Mouse (Mus musculus): Measurements from ENCODE around the gene Hnf1b. TPM values are rescaled to one million over a fixed set of nuclear protein-coding genes. Genes with fewer than 3 reads are reported as not detected.

The Hnf1b gene
- total RNA-seq, 2 experiments from 2014 or later: 0.23 to 0.31 TPM

DNA sequence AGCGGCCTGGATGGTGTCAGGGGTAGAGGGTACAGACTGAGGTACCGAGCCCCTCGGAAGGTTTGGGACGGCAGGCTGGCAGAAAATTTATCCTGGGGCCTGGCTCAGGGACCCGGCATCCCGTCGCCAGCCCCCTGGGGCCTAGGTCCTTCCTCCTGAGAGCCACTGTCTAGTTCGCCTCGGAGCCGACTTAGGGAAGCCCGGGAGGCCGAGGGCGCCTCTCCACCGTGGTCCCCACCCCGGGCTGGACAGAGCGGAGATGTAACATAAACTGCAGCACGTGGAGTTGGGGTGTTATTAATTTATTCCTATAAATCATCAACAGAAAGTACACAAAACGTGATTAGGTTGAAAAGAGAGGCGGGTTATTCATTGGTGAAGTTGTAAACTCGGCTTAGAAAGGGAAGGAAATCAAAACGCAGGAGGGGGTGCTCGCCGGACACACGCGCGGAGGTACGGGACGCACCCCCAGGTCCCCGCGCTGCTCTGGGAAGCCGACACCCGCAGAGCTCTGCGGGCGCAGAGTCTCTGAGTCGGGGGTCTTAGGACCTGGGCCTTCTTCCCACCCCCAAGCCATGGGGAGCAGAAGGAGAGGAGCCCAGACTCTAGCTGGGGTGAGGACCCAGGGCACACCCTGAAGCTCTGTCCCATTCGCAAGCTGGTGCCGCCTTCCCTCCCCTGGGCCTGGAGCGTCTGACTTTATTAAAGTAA lies 2.8 kb downstream of the Hnf1b start:
- peak in 1 of 2 experiments; percentile 19 for DNase-seq (ENCODE audit: low spot score in 2 of 2)

DNA sequence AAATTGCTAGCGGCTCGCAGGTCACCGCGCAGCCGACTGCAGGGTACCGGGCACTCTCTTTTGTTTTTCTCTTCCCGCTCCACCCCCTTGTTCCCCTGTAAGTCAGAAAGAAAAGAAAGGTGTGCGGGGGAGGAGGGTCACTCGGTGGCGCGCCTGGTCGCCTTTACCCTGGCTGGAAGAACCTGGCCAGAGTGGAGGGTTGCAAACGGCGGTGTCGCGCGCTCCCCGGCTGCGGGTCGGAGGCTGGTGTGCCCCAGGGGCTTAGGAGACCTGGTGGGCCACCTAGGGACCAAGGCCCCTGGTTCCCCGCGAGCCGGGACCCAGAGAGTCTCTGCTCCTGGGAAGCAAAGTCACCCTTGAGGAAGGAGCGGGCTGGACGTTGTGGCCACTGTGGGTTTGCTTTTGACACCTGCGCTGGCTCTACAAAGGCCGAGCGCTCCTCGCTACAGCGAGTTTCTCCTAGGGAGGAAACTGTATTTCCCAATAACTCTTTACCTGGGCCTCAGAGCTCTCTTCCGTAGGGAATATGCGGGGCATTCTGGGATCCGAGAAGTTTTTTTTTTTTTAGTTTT lies 3.4 kb downstream of the Hnf1b start:
- no peak for DNase-seq (ENCODE audit: low spot score in 2 of 2)

DNA sequence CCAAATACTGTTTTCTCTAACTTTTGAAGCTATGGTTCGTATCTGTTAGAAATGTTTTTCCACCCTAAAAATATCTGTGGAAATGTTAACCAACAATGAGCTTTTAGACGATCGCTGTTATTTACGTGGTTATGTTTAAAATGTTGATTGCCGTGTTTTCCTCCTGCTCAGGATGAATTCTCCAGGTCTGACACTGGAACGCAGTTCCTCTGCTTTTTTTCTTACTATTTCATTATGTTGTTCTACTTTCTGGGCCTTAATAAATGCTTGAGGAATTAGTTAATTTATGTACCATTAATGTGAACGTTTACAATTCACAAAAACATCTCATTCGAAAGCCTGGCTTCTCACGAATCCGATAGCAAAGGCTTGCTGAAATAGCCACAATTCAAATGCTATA lies 4.2 kb downstream of the Hnf1b start:
- no peak for DNase-seq (ENCODE audit: low spot score in 2 of 2)

DNA sequence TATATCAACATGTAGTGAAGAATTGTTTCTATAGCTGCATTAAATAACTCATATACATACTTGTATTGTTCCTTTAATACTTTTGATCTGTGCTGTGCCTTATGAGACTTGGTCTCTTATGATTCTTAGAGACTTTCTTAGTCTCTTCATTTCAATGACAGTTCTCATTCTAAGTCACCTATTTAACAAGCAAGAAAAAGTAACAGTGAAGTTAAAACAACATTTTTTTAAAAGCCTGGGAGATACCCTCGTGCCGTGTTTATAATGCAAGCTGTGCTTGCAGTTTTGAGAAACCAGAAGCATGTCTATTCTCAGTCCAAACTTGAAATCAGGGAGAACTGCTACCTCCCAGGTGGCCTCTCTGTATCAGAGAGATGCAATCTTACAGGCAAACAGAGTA lies 4.8 kb downstream of the Hnf1b start:
- DNase-seq (ENCODE audit: low spot score in 2 of 2): no peak

DNA sequence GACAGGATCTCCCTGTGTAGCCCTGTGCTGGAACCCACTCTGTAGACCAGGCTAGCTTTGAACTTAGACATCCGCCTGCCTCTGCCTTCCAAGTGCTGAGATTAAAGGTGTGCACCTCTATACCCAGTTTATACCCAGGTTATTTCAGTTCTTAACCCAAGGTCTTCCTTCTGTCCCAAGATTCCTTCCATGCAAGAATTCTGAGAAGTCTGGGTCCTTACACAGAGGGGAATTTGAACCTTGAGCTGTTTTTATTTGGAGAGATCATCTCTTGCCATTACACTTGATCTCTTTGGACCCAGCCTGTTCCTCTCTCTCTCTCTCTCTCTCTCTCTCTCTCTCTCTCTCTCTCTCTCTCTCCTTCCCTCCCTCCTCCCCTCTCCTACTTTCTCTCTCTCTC lies 7.4 kb downstream of the Hnf1b start:
- DNase-seq (ENCODE audit: low spot score in 2 of 2): no peak

DNA sequence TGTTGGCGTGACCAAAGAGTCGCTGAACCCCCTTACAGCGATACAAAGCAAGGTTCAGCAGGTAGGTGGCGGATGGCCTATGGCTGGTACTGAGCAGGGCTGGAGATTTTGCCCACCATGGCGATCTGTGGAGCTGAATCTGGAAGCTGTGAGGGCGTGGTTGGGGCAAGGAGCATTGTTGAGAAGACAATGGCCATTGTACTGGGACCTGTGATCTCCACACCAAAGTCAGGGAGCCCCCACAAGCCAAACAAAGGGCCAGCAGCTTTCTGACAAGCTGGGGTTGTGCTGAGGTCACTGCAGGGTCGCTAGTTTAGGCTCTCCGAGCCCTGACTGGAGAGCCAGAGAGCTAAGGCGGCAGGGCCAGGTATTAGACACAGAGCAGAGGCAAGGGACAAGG lies 15.4 kb downstream of the Hnf1b start:
- DNase-seq (ENCODE audit: low spot score in 2 of 2): no peak

DNA sequence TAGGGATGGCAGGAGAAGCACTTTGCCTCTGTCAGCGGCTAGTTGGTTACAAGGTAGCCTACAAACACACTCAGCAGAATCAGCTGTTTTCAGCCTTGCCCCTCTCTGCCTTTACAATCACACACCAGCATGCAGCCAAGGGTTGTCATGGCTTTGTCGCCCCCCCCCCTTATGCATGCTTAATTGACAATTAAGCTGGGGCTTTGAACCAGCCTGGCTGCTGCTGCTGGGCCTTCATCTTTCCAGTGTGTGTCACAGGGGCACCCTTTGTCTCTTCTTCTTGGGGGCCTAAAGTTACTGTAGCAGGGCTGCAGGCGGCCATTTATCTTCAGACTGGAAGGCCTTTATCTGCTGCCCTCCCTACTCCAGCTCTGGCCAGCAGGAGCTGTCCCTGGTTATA lies 17.7 kb downstream of the Hnf1b start:
- no peak for DNase-seq (ENCODE audit: low spot score in 2 of 2)

DNA sequence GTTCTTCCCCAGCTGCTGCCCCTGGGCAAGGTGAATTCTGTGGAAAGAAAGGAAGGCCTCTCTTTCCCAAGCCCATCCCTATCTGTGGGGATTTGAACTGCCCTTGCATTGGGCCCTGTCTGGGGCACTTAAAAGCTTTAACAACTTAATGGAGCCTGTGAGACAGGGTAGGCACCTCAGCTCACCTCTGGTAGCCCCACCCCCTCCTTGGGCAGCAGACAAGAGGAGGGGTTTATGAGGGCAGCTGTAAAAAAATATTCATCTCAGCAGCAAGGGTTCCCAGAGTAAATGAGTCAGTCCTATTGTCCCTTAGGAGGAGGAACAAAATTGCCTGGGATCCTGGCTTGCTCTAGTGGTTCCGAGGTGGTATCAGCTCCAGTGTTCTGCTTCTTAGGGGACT lies 19.3 kb downstream of the Hnf1b start:
- no peak for DNase-seq (ENCODE audit: low spot score in 2 of 2)

DNA sequence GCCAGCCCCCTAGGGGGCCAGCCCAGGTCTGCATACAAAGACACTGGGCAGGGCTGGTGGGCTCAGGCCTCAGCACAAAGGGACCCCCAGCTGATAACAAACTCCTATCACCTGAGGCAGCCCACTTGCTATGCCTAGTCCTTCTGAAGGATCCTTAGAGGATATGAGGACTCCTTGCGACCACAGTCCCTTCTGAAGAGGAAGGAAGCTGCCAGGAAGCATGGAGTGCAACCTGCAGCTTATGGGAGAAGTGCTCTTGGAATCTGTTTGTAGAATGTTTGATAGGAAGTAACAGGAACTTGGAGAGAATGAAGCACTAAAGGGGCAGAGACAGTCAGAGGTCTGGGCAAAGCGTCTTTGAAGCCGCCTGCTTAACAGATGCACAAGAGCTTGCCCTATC lies 19.8 kb downstream of the Hnf1b start:
- no peak for DNase-seq (ENCODE audit: low spot score in 2 of 2)

DNA sequence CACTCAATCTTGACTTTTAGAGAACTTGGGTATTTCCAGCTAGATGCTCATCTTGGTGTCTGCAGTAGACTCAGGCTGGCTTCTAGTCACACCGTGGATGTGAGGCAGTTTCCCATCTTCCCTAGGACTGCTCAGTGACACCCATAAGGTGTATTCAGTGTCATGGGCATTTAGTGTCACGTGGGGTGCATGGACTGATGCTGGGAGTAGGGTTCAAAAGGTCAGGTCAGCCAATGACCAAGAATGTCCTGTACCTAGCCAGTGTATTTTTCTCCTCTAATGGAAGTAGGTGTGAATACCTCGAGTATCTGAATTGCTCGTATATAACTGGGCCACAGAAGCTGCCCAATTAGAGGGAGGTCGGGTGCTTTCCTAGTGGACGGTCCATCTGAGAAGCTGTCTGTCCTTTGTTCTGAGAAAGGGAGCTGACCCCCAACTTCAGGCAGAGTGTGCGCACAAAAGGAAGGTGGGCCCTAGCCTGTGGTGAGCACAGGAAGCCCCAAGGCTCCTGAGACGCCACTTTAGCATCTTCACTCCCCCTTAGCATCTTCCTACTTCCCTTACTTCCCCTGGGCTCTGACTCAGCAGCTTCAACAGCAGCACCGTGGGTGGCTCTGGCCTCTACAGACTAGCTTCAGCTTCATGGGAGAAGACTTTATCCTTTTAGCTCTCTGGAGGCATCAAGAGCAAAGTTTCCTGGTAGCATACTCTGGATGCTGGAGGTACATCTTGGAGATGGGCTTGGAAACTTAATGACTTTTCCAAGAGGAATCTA lies 22.1 kb downstream of the Hnf1b start:
- DNase-seq (ENCODE audit: low spot score in 2 of 2): no peak

DNA sequence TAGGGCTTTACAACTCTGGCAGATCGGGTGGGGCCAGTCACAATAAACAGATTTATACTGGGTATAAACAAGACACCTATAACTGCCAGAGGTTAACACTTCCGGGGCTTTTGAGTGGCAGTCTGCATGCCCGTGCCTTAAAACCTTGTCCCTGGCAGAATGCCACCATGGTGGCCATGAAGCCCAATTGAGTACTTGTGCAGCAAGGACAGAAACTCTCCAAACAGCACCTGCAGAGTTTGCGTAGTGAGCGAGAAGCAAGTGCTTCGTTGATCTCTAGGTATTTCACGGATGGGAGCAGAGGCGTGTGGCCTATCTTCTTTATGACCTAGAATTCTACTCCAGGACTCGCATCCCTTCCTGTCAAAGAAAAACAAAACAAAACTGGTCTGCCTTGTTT lies 23.6 kb downstream of the Hnf1b start:
- no peak for DNase-seq (ENCODE audit: low spot score in 2 of 2)

DNA sequence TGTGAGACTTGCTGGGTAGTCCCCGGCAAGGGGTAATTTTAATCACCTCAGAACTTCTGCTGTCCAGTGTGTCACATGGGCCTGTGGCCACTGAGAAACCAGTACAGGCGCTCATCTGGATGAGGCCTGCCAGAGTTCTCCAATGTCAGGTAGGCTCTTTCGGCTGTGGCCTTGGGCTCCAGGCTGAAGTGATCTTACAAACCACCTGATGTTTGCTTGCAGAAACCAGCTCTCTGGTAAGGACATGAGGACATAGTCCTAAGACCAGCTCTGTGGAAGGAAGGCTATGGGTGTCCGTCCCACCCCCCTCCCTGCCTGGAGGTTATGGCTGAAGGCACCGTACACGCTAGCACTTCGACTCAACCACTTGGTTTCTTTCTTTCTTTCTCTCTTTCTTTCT lies 26.8 kb downstream of the Hnf1b start:
- DNase-seq (ENCODE audit: low spot score in 2 of 2): no peak

DNA sequence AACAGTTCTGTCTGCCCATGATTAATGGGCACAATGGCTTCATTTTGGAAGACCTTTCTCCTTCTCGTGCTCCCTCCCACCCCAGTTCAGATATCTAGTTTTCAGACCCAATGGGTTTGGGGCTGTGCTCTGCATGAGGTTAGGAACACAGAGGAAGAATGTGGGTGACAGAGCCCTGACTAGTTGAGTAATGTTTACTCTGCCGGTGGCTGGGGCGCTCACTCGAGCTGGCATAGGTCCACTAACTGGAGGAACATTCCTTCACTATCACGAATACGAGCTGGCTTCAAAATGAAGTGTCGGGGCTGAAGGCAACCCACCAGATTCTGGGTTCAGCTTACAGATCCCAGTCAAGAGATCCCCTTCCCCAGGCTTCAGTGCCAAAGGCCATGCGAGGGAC lies 27.9 kb downstream of the Hnf1b start:
- DNase-seq (ENCODE audit: low spot score in 2 of 2): no peak

DNA sequence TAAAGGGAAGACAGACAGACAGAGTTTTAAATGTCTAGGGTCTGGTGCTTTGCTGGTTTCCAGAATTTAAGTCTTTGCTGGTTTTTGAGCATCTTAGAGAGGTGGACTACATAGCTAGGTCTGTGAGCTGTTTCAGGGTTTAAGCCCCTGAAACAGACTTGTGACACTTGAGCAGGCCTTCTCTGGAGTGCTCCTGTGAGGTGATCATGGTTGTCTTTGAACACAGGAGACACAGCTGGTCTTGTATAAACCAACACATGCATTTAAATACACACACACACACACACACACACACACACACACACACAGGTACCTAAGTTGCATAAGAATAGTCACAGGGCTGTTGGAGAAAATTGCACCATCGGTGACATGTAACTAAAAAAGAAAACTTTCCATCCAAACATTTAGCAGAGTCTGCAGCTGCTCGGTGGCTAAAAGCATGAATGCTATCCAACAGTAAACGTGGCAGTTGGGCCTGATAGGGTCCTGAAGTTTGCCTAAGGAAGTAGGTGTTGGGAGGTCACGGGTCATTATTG lies 28.6 kb downstream of the Hnf1b start:
- no peak for DNase-seq (ENCODE audit: low spot score in 2 of 2)

DNA sequence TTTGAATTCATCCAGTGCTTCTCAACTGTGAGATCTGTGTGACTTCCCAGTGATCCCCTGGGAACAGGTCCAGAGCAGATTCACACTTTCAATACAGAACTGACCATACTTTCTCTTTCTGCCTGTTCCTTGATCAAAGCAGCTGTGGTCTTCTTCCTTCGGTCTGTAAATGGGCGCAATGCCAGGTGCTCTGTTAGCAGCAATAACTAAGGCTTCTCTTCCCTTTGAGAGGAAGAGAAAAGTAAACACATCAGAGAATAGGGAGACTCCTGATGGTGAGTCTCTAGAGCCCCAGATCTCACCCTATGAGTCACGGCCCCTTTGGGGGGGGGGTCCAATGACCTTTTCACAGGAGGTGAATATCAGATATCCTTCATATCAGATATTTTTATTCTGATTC lies 29.3 kb downstream of the Hnf1b start:
- DNase-seq (ENCODE audit: low spot score in 2 of 2): no peak

DNA sequence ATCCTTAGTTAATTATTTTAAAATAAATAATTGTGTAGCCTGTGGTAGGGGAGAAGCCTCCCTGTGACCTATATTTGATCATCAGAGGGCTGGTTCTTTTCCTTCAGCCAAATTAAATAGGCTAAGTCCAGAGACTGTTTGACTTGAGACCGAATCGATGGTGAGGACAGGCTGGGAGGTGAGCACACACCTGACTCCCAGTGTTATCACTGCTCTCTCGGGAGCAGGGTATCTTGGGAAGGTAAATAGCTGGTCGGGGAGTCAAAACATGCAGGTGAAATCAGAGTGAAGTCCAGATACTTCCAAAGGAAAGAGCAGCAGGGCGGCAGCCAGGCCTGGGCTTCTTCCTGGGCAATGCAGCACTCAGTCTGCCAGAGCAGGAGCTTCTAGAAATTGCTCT lies 31.6 kb downstream of the Hnf1b start:
- DNase-seq (ENCODE audit: low spot score in 2 of 2): no peak

DNA sequence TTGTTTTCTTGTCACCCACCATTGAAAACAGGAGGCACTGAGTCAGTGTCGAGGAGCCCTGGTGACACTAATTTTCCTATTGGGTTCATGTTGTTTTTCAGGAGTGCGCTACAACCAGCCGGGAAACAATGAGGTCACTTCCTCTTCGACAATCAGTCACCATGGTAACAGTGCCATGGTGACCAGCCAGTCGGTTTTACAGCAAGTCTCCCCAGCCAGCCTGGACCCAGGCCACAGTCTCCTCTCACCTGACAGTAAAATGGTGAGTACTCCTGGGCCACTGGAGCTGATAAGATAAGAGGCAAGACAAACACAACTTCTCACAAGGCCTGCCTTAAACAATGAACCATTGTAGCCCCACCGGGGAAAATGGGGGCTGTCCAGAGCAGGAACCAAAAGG lies 32.7 kb downstream of the Hnf1b start:
- DNase-seq (ENCODE audit: low spot score in 2 of 2): no peak

DNA sequence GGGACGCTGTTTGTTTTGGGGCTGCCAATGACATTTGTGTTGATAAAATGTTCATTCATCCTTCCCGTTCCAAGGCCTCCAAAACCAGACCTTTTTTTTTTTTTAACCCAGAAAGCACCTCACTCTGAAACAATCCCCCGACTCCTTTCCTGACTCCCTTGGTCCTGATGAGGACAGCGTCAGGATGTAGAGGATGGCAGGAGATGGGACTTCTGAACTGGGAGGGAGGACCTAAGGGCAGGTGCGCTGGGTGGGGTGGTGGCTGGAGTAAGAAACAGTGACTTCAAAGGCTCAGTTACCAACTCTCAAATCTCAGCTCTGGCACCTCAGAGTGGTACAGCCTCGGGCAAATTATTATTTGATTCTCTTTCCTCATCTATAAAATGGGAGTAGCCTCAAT lies 33.2 kb downstream of the Hnf1b start:
- no peak for DNase-seq (ENCODE audit: low spot score in 2 of 2)

DNA sequence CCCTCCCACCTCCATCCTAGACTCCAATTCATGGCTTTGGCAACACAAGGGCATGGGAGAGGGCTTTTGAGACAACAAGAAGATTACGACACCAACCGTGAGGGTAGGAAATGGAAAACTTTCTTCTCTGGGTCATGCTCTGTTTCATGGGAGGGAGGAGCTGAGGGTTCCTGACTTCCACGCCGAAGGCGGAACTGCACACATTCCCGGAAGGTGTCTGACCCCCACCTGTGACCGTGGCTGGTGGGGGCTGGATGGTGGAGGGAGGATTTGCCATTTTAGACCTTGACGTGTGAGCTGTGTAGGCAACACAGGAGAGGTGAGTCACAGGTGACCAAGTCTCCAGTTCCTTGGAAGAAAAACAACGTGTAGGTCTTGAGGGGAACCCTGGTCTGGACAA lies 33.9 kb downstream of the Hnf1b start:
- no peak for DNase-seq (ENCODE audit: low spot score in 2 of 2)

DNA sequence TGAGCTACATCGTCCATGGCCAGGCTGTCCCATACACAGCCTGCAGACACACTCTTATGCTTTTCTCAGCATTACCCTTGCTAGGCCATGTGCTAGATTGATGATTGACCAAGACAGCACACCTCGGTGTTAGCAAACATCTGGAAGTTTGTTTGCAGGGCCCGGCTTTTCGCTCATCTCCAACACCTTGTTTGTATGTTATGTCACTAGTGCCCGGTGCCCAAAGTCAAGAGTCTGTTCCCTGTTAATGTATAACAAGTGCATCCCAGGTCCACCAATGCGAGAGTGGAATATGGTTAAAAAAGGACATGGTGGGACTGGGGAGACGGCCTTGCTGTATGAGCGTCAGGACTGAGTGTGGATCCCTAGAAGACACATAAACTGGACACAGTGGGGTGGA lies 35.3 kb downstream of the Hnf1b start:
- no peak for DNase-seq (ENCODE audit: low spot score in 2 of 2)

DNA sequence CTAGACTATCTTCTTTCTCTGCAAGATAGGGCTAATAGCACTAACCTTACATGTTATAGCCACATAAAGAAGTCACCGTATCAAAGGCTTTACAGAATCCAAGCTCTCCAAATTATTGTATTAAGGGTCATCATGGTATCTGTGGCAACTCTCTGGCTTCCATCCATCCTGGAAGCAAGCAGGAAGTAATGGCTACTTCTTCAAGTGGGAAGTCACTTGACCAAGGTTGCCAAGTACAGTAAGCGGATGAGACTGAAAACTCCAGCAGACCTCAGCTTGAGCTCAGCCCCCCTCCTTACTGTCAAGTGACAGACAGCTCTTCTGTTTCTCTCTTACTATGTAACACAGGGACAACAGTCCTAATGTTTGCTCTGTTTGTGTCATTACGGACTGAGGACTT lies 36.9 kb downstream of the Hnf1b start:
- DNase-seq (ENCODE audit: low spot score in 2 of 2): no peak

DNA sequence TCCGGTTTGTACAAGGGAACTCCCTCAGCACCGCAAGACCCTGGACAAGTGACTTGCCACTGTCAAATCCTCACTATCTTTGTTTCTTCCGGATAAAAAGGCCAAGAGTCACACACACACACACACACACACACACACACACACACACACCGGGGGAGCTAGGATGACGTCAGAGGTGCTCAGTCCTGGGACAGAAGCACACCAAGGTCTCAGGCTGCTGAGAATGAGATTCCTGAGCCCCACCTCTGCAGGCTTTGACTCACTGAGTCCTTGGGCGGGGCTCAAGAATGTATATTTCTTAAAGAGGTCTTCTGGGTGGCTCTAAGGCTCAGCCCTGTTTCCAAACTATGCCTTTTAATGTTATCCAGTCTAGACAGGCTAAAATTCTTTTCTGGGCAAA lies 41.5 kb downstream of the Hnf1b start:
- DNase-seq (ENCODE audit: low spot score in 2 of 2): no peak

All from layer of hippocampus, postnatal 14 days (tissue).